In genomic region chr2:120972964-120973363, GRCm38 (mm10) we compare ENCODE assay signal across 9 mouse cellular contexts. TPM values are rescaled to one million over a fixed set of nuclear protein-coding genes. Genes with fewer than 3 reads are reported as not detected.
DNase-seq lines count a peak whose midpoint lies in the region; ATAC-seq lines count a peak whose summit lies in the region.
"Had no signal": no experiment of that assay in that cellular context is flagged by ENCODE, and none has a peak within 500 bp of the region (broad histone marks: within the 10 kb centered on the region; RNA-seq: fewer than 3 reads in every experiment).

No protein-coding gene starts in this region.

- no peak for ATAC-seq in embryonic facial prominence, embryonic 13.5 days (ENCODE audit: insufficient number of reproducible peaks, insufficient read depth, low FRiP score, low TSS enrichment, low read depth)
- no peak for ATAC-seq in forebrain, embryonic 14.5 days

- DNase-seq in kidney, adult 18-20 months, result peak; percentile 7
- DNase-seq in kidney, adult 8-10 months, result no peak
- DNase-seq in NIH3T3 (ENCODE audit: low read depth) (peak; percentile 12), liver (peak; percentile 74)
- DNase-seq in spleen, adult 12 weeks (ENCODE audit: low spot score), result no peak
- DNase-seq in forebrain, embryonic 14.5 days (ENCODE audit: low spot score), result no peak
- DNase-seq: heart, postnatal 14 days; right cerebral cortex, postnatal 14 days had no signal

- peaks cover 14% of the 10 kb centered on the region for H3K27me3 ChIP-seq in embryonic facial prominence, embryonic 13.5 days
- no peaks in the 10 kb centered on the region for H3K27me3 ChIP-seq in forebrain, embryonic 14.5 days (replicated peaks; ENCODE audit: control insufficient read depth, insufficient read depth, low read length)

- H3K4me3 ChIP-seq in embryonic facial prominence, embryonic 13.5 days, result no peak overlapping the region
- no peak overlapping the region for H3K4me3 ChIP-seq in forebrain, embryonic 14.5 days (ENCODE audit: low read depth, low read length)

- no peaks in the 10 kb centered on the region for H3K36me3 ChIP-seq in embryonic facial prominence, embryonic 13.5 days
- H3K36me3 ChIP-seq in forebrain, embryonic 14.5 days (ENCODE audit: control insufficient read depth, insufficient read depth, low read length), result no peaks in the 10 kb centered on the region

- no peak overlapping the region for H3K9ac ChIP-seq in embryonic facial prominence, embryonic 13.5 days
- H3K9ac ChIP-seq in forebrain, embryonic 14.5 days (ENCODE audit: low read length), result no peak overlapping the region

- no peaks in the 10 kb centered on the region for H3K9me3 ChIP-seq in embryonic facial prominence, embryonic 13.5 days
- no peaks in the 10 kb centered on the region for H3K9me3 ChIP-seq in forebrain, embryonic 14.5 days (replicated peaks; ENCODE audit: control insufficient read depth, low read length)

- H3K4me2 ChIP-seq in embryonic facial prominence, embryonic 13.5 days, result peak overlapping the region; percentile 21
- H3K4me2 ChIP-seq in forebrain, embryonic 14.5 days (ENCODE audit: low read length), result no peak overlapping the region

- peaks cover 7% of the 10 kb centered on the region; the same call in 1 of the 2 replicates for H3K4me1 ChIP-seq in embryonic facial prominence, embryonic 13.5 days
- peaks cover 9% of the 10 kb centered on the region for H3K4me1 ChIP-seq in forebrain, embryonic 14.5 days (ENCODE audit: control insufficient read depth, insufficient read depth, low read length)

- 16% methylated on average over 5 of the region's 5 CpGs for WGBS in embryonic facial prominence, embryonic 13.5 days
- 15% methylated on average over 5 of the region's 5 CpGs for WGBS in forebrain, embryonic 14.5 days

- no peak overlapping the region for H3K27ac ChIP-seq in embryonic facial prominence, embryonic 13.5 days
- no peak overlapping the region for H3K27ac ChIP-seq in forebrain, embryonic 14.5 days (ENCODE audit: low read depth, low read length)

RNA-seq across cellular contexts. Expression of gene Ubr1, which starts 2.4 kb away (rescaled TPM):
- 28.9 and 29.5 TPM in 2 replicates for polyA plus RNA-seq in embryonic facial prominence, embryonic 13.5 days (2015; fragmentation: Nextera tagmentation; extraction: Ambion mirVana)
- 23.8 and 32.8 TPM in 2 replicates for polyA plus RNA-seq in forebrain, embryonic 14.5 days (2014; fragmentation: Nextera tagmentation; extraction: Ambion mirVana)

RNA-seq across cellular contexts. Expression of gene Tmem62, which starts 3.9 kb away (rescaled TPM):
- polyA plus RNA-seq in embryonic facial prominence, embryonic 13.5 days (2015; fragmentation: Nextera tagmentation; extraction: Ambion mirVana), result 1.5 and 2.6 TPM in 2 replicates
- polyA plus RNA-seq in forebrain, embryonic 14.5 days (2014; fragmentation: Nextera tagmentation; extraction: Ambion mirVana), result 7.9 and 9.1 TPM in 2 replicates

RNA-seq across cellular contexts. Expression of gene Ccndbp1, which starts 35.2 kb away (rescaled TPM):
- polyA plus RNA-seq in embryonic facial prominence, embryonic 13.5 days (2015; fragmentation: Nextera tagmentation; extraction: Ambion mirVana), result 41.7 and 45.1 TPM in 2 replicates
- polyA plus RNA-seq in forebrain, embryonic 14.5 days (2014; fragmentation: Nextera tagmentation; extraction: Ambion mirVana), result 79.4 and 82.4 TPM in 2 replicates

Comparison
In these comparisons a context has a peak if more than half of its experiments do, and no peak if none do; other contexts are left out.
1. DNase-seq: peak in kidney, adult 18-20 months (single experiment), NIH3T3 (single experiment) and liver (single experiment); none in kidney, adult 8-10 months (0 of 2), spleen, adult 12 weeks (single experiment) and forebrain, embryonic 14.5 days (single experiment).